ENCODE assay signal across 1 mouse cellular context in the genomic region with DNA sequence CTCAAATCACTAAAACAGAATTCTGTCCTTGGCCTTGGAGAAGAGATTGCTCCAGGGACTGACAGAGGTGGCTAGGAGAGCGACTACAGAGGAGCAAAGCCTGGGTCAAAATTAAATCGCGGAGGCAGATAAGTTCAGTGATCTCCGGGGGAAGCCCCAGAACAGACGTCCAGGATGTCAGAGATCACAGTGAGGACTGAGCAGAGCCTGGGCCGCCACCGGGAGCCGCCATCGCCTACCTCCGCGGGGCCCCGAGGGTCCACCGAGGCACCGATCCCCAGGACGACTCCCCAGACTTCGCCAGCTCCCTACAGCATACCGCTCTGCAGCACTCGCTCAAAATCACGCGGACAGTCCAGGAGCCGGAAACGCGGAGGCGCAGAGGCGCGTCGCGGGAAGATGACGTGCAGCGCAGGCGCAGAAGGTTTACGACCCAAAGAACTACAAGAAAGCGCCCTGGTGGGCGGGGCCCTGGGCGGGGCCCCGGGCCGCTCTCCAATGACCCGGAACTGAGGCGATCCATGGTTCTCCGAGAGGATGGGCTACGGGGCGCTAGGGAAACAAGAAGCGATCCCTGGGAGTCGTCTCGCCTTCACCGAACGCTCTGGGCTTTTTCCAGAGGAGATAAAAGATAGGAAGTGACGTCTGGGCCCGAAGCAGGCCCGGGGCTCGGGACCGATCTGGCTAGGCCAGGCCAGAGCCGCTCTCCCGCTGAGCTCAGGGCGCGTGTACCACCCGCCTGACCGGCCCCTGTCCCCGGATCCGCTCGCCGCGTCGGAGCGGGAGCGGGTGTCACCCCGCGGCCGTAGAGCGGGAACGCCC.
TF ChIP-seq lines count a peak whose summit lies in the region.

A gene (minus strand): TSS at position 406 of the 822 bp plus-strand sequence.
A gene (plus strand): TSS at position 439 of the 822 bp plus-strand sequence.

TF ChIP-seq in CH12.LX, 34 proteins besides CTCF, POLR2A, EP300 and RAD21 (continued from another document):
- TF ChIP-seq JUN (IDR thresholded peaks at IDR 0.05; ENCODE audit: insufficient read depth, low read depth, low read length) (no peak), ZMIZ1 (IDR thresholded peaks at IDR 0.05; ENCODE audit: low read depth, low read length) (0 out of 2 replicates have a peak, but pooled peaks have one; percentile 53), MYC (IDR thresholded peaks at IDR 0.05; ENCODE audit: low read depth, low read length) (peak; percentile 93), ZNF384 (IDR thresholded peaks at IDR 0.05; ENCODE audit: low read depth, low read length) (no peak), NELFE (IDR thresholded peaks at IDR 0.05; ENCODE audit: low read depth, low read length) (peak; percentile 81), UBTF (IDR thresholded peaks at IDR 0.05; ENCODE audit: low read depth, low read length) (0 out of 2 replicates have a peak, but pooled peaks have one; percentile 53), CHD1 (IDR thresholded peaks at IDR 0.05; ENCODE audit: low read depth, low read length) (no peak), CHD2 (IDR thresholded peaks at IDR 0.05; ENCODE audit: low read length) (peak; percentile 67), E2F4 (IDR thresholded peaks at IDR 0.05; ENCODE audit: insufficient replicate concordance, low read depth, low read length) (no peak), POLR2AphosphoS2 (IDR thresholded peaks at IDR 0.05; ENCODE audit: low read depth, low read length) (no peak), HCFC1 (IDR thresholded peaks at IDR 0.05; ENCODE audit: low read depth, low read length) (peak; percentile 95), PAX5 (IDR thresholded peaks at IDR 0.05; ENCODE audit: low read length) (no peak), USF2 (conservative IDR thresholded peaks at IDR 0.05; ENCODE audit: low read depth, low read length) (no peak), USF1 (IDR thresholded peaks at IDR 0.05; ENCODE audit: low read depth, low read length) (peak; percentile 29), NRF1 (IDR thresholded peaks at IDR 0.05; ENCODE audit: low read depth, low read length) (peak; percentile 91), SMC3 (IDR thresholded peaks at IDR 0.05; ENCODE audit: low read depth, low read length) (no peak), BHLHE40 (IDR thresholded peaks at IDR 0.05; ENCODE audit: low read depth, low read length) (peak; percentile 35; the same call in 1 of the 2 replicates), MAX (IDR thresholded peaks at IDR 0.05; ENCODE audit: low read length) (peak; percentile 91), MEF2A (IDR thresholded peaks at IDR 0.05; ENCODE audit: borderline replicate concordance, low read depth, low read length) (no peak; the same call in 1 of the 2 replicates), ELF1 (IDR thresholded peaks at IDR 0.05; ENCODE audit: low read depth, low read length) (peak; percentile 96), MXI1 (IDR thresholded peaks at IDR 0.05; ENCODE audit: low read depth, low read length) (peak; percentile 99), TCF12 (IDR thresholded peaks at IDR 0.05; ENCODE audit: low read depth, low read length) (peak; percentile 73), GABPA (IDR thresholded peaks at IDR 0.05; ENCODE audit: insufficient replicate concordance, low read depth, low read length) (no peak; the same call in 1 of the 2 replicates), RCOR1 (conservative IDR thresholded peaks at IDR 0.05; ENCODE audit: low read depth, low read length) (no peak), TBP (conservative IDR thresholded peaks at IDR 0.05; ENCODE audit: low read depth, low read length) (peak; percentile 91), MAZ (IDR thresholded peaks at IDR 0.05; ENCODE audit: low read depth, low read length) (no peak), MAFK (IDR thresholded peaks at IDR 0.05; ENCODE audit: insufficient replicate concordance, low read length) (no peak), JUND (conservative IDR thresholded peaks at IDR 0.05; ENCODE audit: low read depth, low read length) (no peak)
